Mouse (Mus musculus) erythroblast, embryonic 14.5 days (primary cell): Measurements from ENCODE around the gene Sec31b.

Experiments
- GATA1 ChIP-seq: IDR thresholded peaks from 2 replicates; pipeline ENCODE4 v1.6.1; 2012; ENCODE audit warnings: low read length, inconsistent platforms, mixed read lengths
- TAL1 ChIP-seq: IDR thresholded peaks from 3 replicates; pipeline ENCODE4 v1.6.1; 2012; ENCODE audit warnings: low read length, inconsistent platforms, mixed read lengths

GRCm38 (mm10) chr19:44554490-44554860 is 8.8 kb upstream of the Sec31b start:
- TF ChIP-seq GATA1 = no peak
- TF ChIP-seq TAL1 = no peak
